8 mouse cellular contexts compared by ENCODE assay signal in genomic region chr9:64174341-64174740, GRCm38 (mm10). TPM values are rescaled to one million over a fixed set of nuclear protein-coding genes. Genes with fewer than 3 reads are reported as not detected.
DNase-seq lines count a peak whose midpoint lies in the region; ATAC-seq and TF ChIP-seq lines count a peak whose summit lies in the region.

No protein-coding gene starts in this region.

- H3K9ac ChIP-seq in heart, embryonic 11.5 days (ENCODE audit: low read depth, low read length), result peak overlapping the region; percentile 98
- H3K9ac ChIP-seq in ES-E14 (ENCODE audit: insufficient read depth, low read depth, low read length, poor library complexity, severe bottlenecking), result peak overlapping the region; percentile 100; the same call in 1 of the 2 replicates
- no peak overlapping the region for H3K9ac ChIP-seq in hindbrain, embryonic 11.5 days (ENCODE audit: low read depth, low read length)

- H3K79me2 ChIP-seq in macrophage (ENCODE audit: inconsistent target), result peaks cover 61% of the 10 kb centered on the region

- no peak for DNase-seq in heart, postnatal 36 days
- DNase-seq in ES-E14 (ENCODE audit: low read depth, low spot score), result no peak
- DNase-seq in hindbrain, embryonic 11.5 days (ENCODE audit: low spot score), result no peak
- no peak for DNase-seq in cerebellum, postnatal 25 days
- DNase-seq in urinary bladder, postnatal 14 days (ENCODE audit: low spot score), result no peak
- DNase-seq in kidney, postnatal 25 days, result no peak

- H3K27me3 ChIP-seq in heart, embryonic 11.5 days (ENCODE audit: control insufficient read depth, insufficient read depth, low read length), result no peaks in the 10 kb centered on the region
- H3K27me3 ChIP-seq in hindbrain, embryonic 11.5 days (ENCODE audit: control insufficient read depth, insufficient read depth, low read length), result no peaks in the 10 kb centered on the region

- in situ Hi-C loops in ES-E14 (cut with MboI; ENCODE audit: low sequenced_read_pairs in 2 of 2, unreplicated experiment in 2 of 2), result no loop called here

- H3K36me3 ChIP-seq in heart, embryonic 11.5 days (ENCODE audit: control insufficient read depth, insufficient read depth, low read length), result peaks cover 30% of the 10 kb centered on the region
- H3K36me3 ChIP-seq in ES-E14 (ENCODE audit: control insufficient read depth, insufficient read depth, low read length, poor library complexity, severe bottlenecking), result peaks cover 38% of the 10 kb centered on the region
- peaks cover 17% of the 10 kb centered on the region for H3K36me3 ChIP-seq in hindbrain, embryonic 11.5 days (ENCODE audit: control insufficient read depth, insufficient read depth, low read length)
- H3K36me3 ChIP-seq in macrophage (ENCODE audit: inconsistent target), result peaks cover 32% of the 10 kb centered on the region

- no peaks in the 10 kb centered on the region for H3K9me3 ChIP-seq in heart, embryonic 11.5 days (replicated peaks; ENCODE audit: control insufficient read depth, low read length)
- no peaks in the 10 kb centered on the region for H3K9me3 ChIP-seq in ES-E14 (ENCODE audit: control insufficient read depth, insufficient read depth, low read depth, low read length)
- no peaks in the 10 kb centered on the region for H3K9me3 ChIP-seq in hindbrain, embryonic 11.5 days (ENCODE audit: control insufficient read depth, low read length)

- peak overlapping the region; percentile 81 for H3K4me2 ChIP-seq in heart, embryonic 11.5 days
- peak overlapping the region; percentile 62 for H3K4me2 ChIP-seq in hindbrain, embryonic 11.5 days (replicated peaks; ENCODE audit: low read depth, low read length)

- intact Hi-C loops in heart, postnatal 36 days (cut with DNase I), result no loop called here

- no peak overlapping the region for H3K27ac ChIP-seq in heart, embryonic 11.5 days (ENCODE audit: low read depth, low read length)
- peak overlapping the region; percentile 99; the same call in 1 of the 2 replicates for H3K27ac ChIP-seq in ES-E14 (ENCODE audit: insufficient read depth, low read depth, low read length, poor library complexity, severe bottlenecking)
- no peak overlapping the region for H3K27ac ChIP-seq in hindbrain, embryonic 11.5 days (ENCODE audit: low read depth, low read length)
- 0 out of 2 replicates have a peak overlapping the region, but pooled peaks have one; percentile 89 for H3K27ac ChIP-seq in macrophage

- peaks cover 6% of the 10 kb centered on the region; the same call in 1 of the 2 replicates for H3K4me1 ChIP-seq in heart, embryonic 11.5 days (ENCODE audit: control insufficient read depth, insufficient read depth, low read length)
- peaks cover 0 to 2% of the 10 kb centered on the region in 2 experiments; a peak in 2 of 4 replicates for H3K4me1 ChIP-seq in ES-E14 (ENCODE audit: control insufficient read depth in 2 of 2, insufficient read depth in 2 of 2, low read length in 2 of 2, poor library complexity in 1 of 2)
- no peaks in the 10 kb centered on the region; the same call in 1 of the 2 replicates for H3K4me1 ChIP-seq in hindbrain, embryonic 11.5 days (replicated peaks; ENCODE audit: control insufficient read depth, insufficient read depth, low read length)

- ATAC-seq in heart, embryonic 11.5 days (replicated peaks; ENCODE audit: insufficient number of reproducible peaks, low FRiP score, low TSS enrichment), result no peak
- ATAC-seq in hindbrain, embryonic 11.5 days (ENCODE audit: low FRiP score), result no peak

- H3K4me3 ChIP-seq in heart, embryonic 11.5 days (ENCODE audit: low read depth, low read length), result peak overlapping the region; percentile 93
- H3K4me3 ChIP-seq in ES-E14 (ENCODE audit: insufficient read depth in 1 of 2, low read depth in 1 of 2, low read length in 2 of 2, poor library complexity in 1 of 2, severe bottlenecking in 1 of 2) (peak overlapping the region; percentile 83 to 100), macrophage (ENCODE audit: inconsistent target) (peak overlapping the region; percentile 100)
- H3K4me3 ChIP-seq in hindbrain, embryonic 11.5 days (ENCODE audit: low read depth, low read length), result peak overlapping the region; percentile 85

TF ChIP-seq in ES-E14, 5 proteins besides CTCF, POLR2A, EP300 and RAD21:
- TF ChIP-seq MAFK (IDR thresholded peaks at IDR 0.05; ENCODE audit: insufficient read depth, low read depth, low read length) (no peak), ZC3H11A (IDR thresholded peaks at IDR 0.05; ENCODE audit: borderline replicate concordance, low read depth, low read length) (no peak), CHD2 (IDR thresholded peaks at IDR 0.05; ENCODE audit: low read depth, low read length) (no peak), HCFC1 (IDR thresholded peaks at IDR 0.05; ENCODE audit: borderline replicate concordance, insufficient read depth, low read length) (no peak), ZNF384 (IDR thresholded peaks at IDR 0.05; ENCODE audit: low read depth, low read length) (no peak)

RNA-seq across cellular contexts. Expression of gene Rpl4, which starts 1.2 kb away (rescaled TPM):
- 980 and 988 TPM in 2 replicates for polyA plus RNA-seq in heart, embryonic 11.5 days (2014; fragmentation: Nextera tagmentation; extraction: Ambion mirVana)
- total RNA-seq in heart, postnatal 36 days (2021), result 100 to 1,000 TPM; 454 to 482 TPM
- 1,251 and 1,343 TPM in 2 replicates for total RNA-seq in ES-E14 (2012; rRNA removed)
- polyA plus RNA-seq in hindbrain, embryonic 11.5 days (2014; fragmentation: Nextera tagmentation; extraction: Ambion mirVana), result 1,100 and 1,121 TPM in 2 replicates
- total RNA-seq in macrophage (2018; cell fraction: chromatin; rRNA removed), result 100 to 1,000 TPM in 22 of 26 experiments, 10 to 100 TPM in 4; 72.1 to 247 (median 130) TPM
- total RNA-seq in macrophage (2018; cell fraction: cytosol; rRNA removed), result 100 to 1,000 TPM; 377 to 985 (median 556) TPM
- 100 to 1,000 TPM; 111 to 315 (median 156) TPM for total RNA-seq in macrophage (2018; cell fraction: nucleus; rRNA removed)
- 739 to 959 TPM (median 766 TPM) in 3 replicates for polyA plus RNA-seq in macrophage (2018)

RNA-seq across cellular contexts. Expression of gene Zwilch, which starts 1.4 kb away (rescaled TPM):
- polyA plus RNA-seq in heart, embryonic 11.5 days (2014; fragmentation: Nextera tagmentation; extraction: Ambion mirVana), result 24.3 and 28.5 TPM in 2 replicates
- under 1 TPM; 0.61 to 0.79 TPM for total RNA-seq in heart, postnatal 36 days (2021)
- total RNA-seq in ES-E14 (2012; rRNA removed), result 99.2 and 151 TPM in 2 replicates
- polyA plus RNA-seq in hindbrain, embryonic 11.5 days (2014; fragmentation: Nextera tagmentation; extraction: Ambion mirVana), result 27.0 and 27.9 TPM in 2 replicates
- 10 to 100 TPM in 21 of 26 experiments, 1 to 10 TPM in 5; 5.5 to 39.5 (median 14.3) TPM for total RNA-seq in macrophage (2018; cell fraction: chromatin; rRNA removed)
- total RNA-seq in macrophage (2018; cell fraction: cytosol; rRNA removed), result 1 to 10 TPM; 1.9 to 5.6 (median 3.5) TPM
- total RNA-seq in macrophage (2018; cell fraction: nucleus; rRNA removed), result 10 to 100 TPM in 9 of 26 experiments, 1 to 10 TPM in 17; 2.1 to 45.7 (median 7.8) TPM
- 1.1 to 13.3 TPM (median 12.2 TPM) in 3 replicates for polyA plus RNA-seq in macrophage (2018)

RNA-seq across cellular contexts. Expression of gene Snapc5, which starts 4.7 kb away (rescaled TPM):
- polyA plus RNA-seq in heart, embryonic 11.5 days (2014; fragmentation: Nextera tagmentation; extraction: Ambion mirVana), result 22.4 and 28.0 TPM in 2 replicates
- 10 to 100 TPM; 21.8 to 22.6 TPM for total RNA-seq in heart, postnatal 36 days (2021)
- 9.6 and 17.1 TPM in 2 replicates for total RNA-seq in ES-E14 (2012; rRNA removed)
- 33.4 and 37.4 TPM in 2 replicates for polyA plus RNA-seq in hindbrain, embryonic 11.5 days (2014; fragmentation: Nextera tagmentation; extraction: Ambion mirVana)
- total RNA-seq in macrophage (2018; cell fraction: chromatin; rRNA removed), result 10 to 100 TPM in 12 of 26 experiments, 1 to 10 TPM in 14; 3.9 to 18.8 (median 8.8) TPM
- total RNA-seq in macrophage (2018; cell fraction: cytosol; rRNA removed), result 10 to 100 TPM; 41.2 to 76.8 (median 52.6) TPM
- total RNA-seq in macrophage (2018; cell fraction: nucleus; rRNA removed), result 10 to 100 TPM in 16 of 26 experiments, 1 to 10 TPM in 10; 2.4 to 26.0 (median 13.0) TPM
- 54.1 to 107 TPM (median 56.0 TPM) in 3 replicates for polyA plus RNA-seq in macrophage (2018)

RNA-seq across cellular contexts. Expression of gene Lctl, which starts 57.4 kb away (rescaled TPM):
- not detected in 2 replicates for polyA plus RNA-seq in heart, embryonic 11.5 days (2014; fragmentation: Nextera tagmentation; extraction: Ambion mirVana)
- not detected for total RNA-seq in heart, postnatal 36 days (2021)
- total RNA-seq in ES-E14 (2012; rRNA removed), result 1.5 and 2.3 TPM in 2 replicates
- polyA plus RNA-seq in hindbrain, embryonic 11.5 days (2014; fragmentation: Nextera tagmentation; extraction: Ambion mirVana), result not detected in 2 replicates
- total RNA-seq in macrophage (2018; cell fraction: chromatin; rRNA removed), result not detected
- total RNA-seq in macrophage (2018; cell fraction: cytosol; rRNA removed), result not detected
- total RNA-seq in macrophage (2018; cell fraction: nucleus; rRNA removed), result not detected
- polyA plus RNA-seq in macrophage (2018), result not detected in 3 replicates

Comparison
In these comparisons a context has a peak if more than half of its experiments do, and no peak if none do; other contexts are left out.
1. H3K27ac ChIP-seq: peak in ES-E14 (single experiment) and macrophage (single experiment); none in heart, embryonic 11.5 days (single experiment) and hindbrain, embryonic 11.5 days (single experiment).
2. Peak in every context shown above with its lines, with median percentiles within 50 percentile points of each other: H3K4me3 ChIP-seq.